Mouse (Mus musculus): ENCODE data around the gene Actr1a. TPM values are rescaled to one million over a fixed set of nuclear protein-coding genes. Genes with fewer than 3 reads are reported as not detected.

Gene Actr1a
- polyA plus RNA-seq, 1 experiment: 196 TPM

DNA sequence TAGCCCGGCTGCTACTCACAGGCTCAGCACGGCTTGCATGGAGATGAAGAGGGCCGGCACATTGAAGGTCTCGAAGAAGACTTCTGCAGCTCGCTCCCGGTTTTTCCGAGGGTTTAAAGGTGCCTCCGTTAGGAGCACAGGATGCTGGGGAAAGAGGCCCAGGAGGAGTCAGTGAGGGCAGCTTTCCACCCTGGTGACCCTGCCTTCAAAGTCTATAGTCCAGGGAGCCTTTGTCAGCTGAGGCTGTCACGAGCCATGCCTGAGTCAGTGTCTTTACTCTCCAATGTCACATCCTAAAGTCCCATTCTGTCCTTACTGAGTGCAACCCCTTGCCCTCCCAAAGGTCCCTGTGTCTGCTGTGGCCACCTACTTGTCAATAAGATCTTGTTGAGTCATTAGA is 13.3 kb downstream of the Actr1a start:
- Histone ChIP-seq H3K27me3 (ENCODE audit: control insufficient read depth, insufficient read depth, low read length) (no peaks in the 10 kb centered on the region), H3K27ac (ENCODE audit: insufficient read depth, low read length) (no peak overlapping the region), H3K4me1 (ENCODE audit: control insufficient read depth, insufficient read depth, low read length) (no peaks in the 10 kb centered on the region), H3K4me3 (replicated peaks; ENCODE audit: insufficient read depth, low read depth, low read length) (no peak overlapping the region)
- TF ChIP-seq POLR2A (IDR thresholded peaks at IDR 0.05; ENCODE audit: borderline replicate concordance, insufficient read depth, low read length) (no peak), CTCF (IDR thresholded peaks at IDR 0.05; ENCODE audit: borderline replicate concordance, insufficient read depth, low read depth, low read length) (no peak)
- DNase-seq: no peak
- 87% methylated on average over 9 of the region's 9 CpGs for WGBS

DNA sequence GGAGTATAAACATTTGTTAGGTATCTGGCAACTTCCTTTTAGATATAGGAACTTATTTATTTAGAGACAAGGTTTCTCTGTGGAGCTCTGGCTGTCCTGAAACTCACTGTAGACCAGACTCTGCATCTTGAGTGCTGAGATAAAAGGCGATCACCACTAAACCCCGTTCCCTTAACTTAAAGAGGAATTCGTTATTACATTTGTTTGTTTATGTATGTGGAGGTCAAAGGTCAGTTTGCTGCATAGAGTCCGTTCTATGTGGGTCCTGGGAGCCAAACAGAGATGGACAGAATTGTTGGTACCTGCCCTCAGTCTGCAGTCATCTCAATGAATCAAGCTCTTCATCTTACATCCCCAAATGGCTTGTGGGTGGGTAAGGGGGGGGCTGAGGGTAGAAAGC is 19.7 kb downstream of the Actr1a start:
- no peak overlapping the region for H3K4me3 ChIP-seq (replicated peaks; ENCODE audit: insufficient read depth, low read depth, low read length)
- H3K27me3 ChIP-seq (ENCODE audit: control insufficient read depth, insufficient read depth, low read length): no peaks in the 10 kb centered on the region
- TF ChIP-seq POLR2A (IDR thresholded peaks at IDR 0.05; ENCODE audit: borderline replicate concordance, insufficient read depth, low read length) (no peak), CTCF (IDR thresholded peaks at IDR 0.05; ENCODE audit: borderline replicate concordance, insufficient read depth, low read depth, low read length) (no peak)
- H3K4me1 ChIP-seq (ENCODE audit: control insufficient read depth, insufficient read depth, low read length): peaks cover 5% of the 10 kb centered on the region
- no peak for DNase-seq
- no peak overlapping the region for H3K27ac ChIP-seq (ENCODE audit: insufficient read depth, low read length)
- WGBS: 55% methylated on average over 4 of the region's 4 CpGs

- H3K27ac ChIP-seq (ENCODE audit: insufficient read depth, low read length): no peak overlapping the region
- DNase-seq: peak in 1 of 2 experiments; percentile 50
- peaks cover 5% of the 10 kb centered on the region for H3K4me1 ChIP-seq (ENCODE audit: control insufficient read depth, insufficient read depth, low read length)
- no peak overlapping the region for H3K4me3 ChIP-seq (replicated peaks; ENCODE audit: insufficient read depth, low read depth, low read length)
- no peak for TF ChIP-seq POLR2A (IDR thresholded peaks at IDR 0.05; ENCODE audit: borderline replicate concordance, insufficient read depth, low read length)
- WGBS: 14% methylated on average over 5 of the region's 5 CpGs
- no peaks in the 10 kb centered on the region for H3K27me3 ChIP-seq (ENCODE audit: control insufficient read depth, insufficient read depth, low read length)
These were observed 20.1 kb downstream of the Actr1a start for GRCm38 (mm10) chr19:46375489-46375888.

DNA sequence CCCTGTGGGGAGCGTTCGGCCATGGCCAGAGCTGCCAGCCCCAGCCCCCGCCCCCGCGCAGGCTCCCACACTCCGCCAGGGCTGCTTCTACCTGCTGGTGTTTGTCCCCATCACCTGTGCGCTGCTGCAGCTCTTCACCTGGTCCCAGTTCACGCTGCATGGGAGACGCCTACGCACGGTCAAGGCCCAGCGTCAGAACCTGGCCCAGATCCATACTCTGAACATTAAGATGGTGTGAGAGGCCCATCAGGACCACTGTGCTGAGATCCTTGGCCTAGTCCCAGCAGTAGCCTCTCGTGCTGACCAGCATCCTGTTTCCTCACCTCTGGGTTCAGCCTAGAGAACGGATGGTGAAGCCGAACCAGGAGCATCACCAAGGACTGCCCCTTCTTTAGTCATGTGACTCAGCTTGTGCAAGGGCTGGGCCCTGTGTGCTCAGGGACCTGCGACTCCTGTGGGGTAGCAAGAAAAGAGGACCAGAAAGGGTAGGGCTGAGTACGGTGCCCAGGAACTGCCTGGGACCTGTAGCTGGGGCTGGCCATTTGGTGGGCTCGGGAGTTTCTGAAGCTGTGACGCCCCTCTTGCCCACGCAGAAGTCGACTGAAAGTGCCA is 21.0 kb downstream of the Actr1a start:
- peaks cover 5% of the 10 kb centered on the region for H3K4me1 ChIP-seq (ENCODE audit: control insufficient read depth, insufficient read depth, low read length)
- no peak overlapping the region for H3K4me3 ChIP-seq (replicated peaks; ENCODE audit: insufficient read depth, low read depth, low read length)
- TF ChIP-seq CTCF (IDR thresholded peaks at IDR 0.05; ENCODE audit: borderline replicate concordance, insufficient read depth, low read depth, low read length): no peak
- 0 out of 2 replicates have a peak, but pooled peaks have one; percentile 14 for TF ChIP-seq POLR2A (IDR thresholded peaks at IDR 0.05; ENCODE audit: borderline replicate concordance, insufficient read depth, low read length)
- H3K27me3 ChIP-seq (ENCODE audit: control insufficient read depth, insufficient read depth, low read length): no peaks in the 10 kb centered on the region
- 25% methylated on average over 21 of the region's 21 CpGs for WGBS
- DNase-seq: peak; percentile 39 to 45
- no peak overlapping the region for H3K27ac ChIP-seq (ENCODE audit: insufficient read depth, low read length)

- H3K4me1 ChIP-seq (ENCODE audit: control insufficient read depth, insufficient read depth, low read length): peaks cover 8% of the 10 kb centered on the region; the same call in 1 of the 2 replicates
- 11% methylated on average over 4 of the region's 4 CpGs for WGBS
- peak; percentile 66 to 79 for DNase-seq
- TF ChIP-seq POLR2A (IDR thresholded peaks at IDR 0.05; ENCODE audit: borderline replicate concordance, insufficient read depth, low read length) (no peak), CTCF (IDR thresholded peaks at IDR 0.05; ENCODE audit: borderline replicate concordance, insufficient read depth, low read depth, low read length) (peak; percentile 81)
- H3K27me3 ChIP-seq (ENCODE audit: control insufficient read depth, insufficient read depth, low read length): no peaks in the 10 kb centered on the region
- no peak overlapping the region for H3K27ac ChIP-seq (ENCODE audit: insufficient read depth, low read length)
- no peak overlapping the region for H3K4me3 ChIP-seq (replicated peaks; ENCODE audit: insufficient read depth, low read depth, low read length)
These were observed 26.3 kb downstream of the Actr1a start for GRCm38 (mm10) chr19:46369204-46369603.

GRCm38 (mm10) chr19:46367798-46368590 is 27.6 kb downstream of the Actr1a start:
- 46% methylated on average over 23 of the region's 23 CpGs for WGBS
- TF ChIP-seq CTCF (IDR thresholded peaks at IDR 0.05; ENCODE audit: borderline replicate concordance, insufficient read depth, low read depth, low read length) (no peak), POLR2A (IDR thresholded peaks at IDR 0.05; ENCODE audit: borderline replicate concordance, insufficient read depth, low read length) (no peak)
- Histone ChIP-seq H3K27me3 (ENCODE audit: control insufficient read depth, insufficient read depth, low read length) (no peaks in the 10 kb centered on the region), H3K4me1 (ENCODE audit: control insufficient read depth, insufficient read depth, low read length) (peaks cover 8% of the 10 kb centered on the region; the same call in 1 of the 2 replicates), H3K27ac (ENCODE audit: insufficient read depth, low read length) (no peak overlapping the region), H3K4me3 (replicated peaks; ENCODE audit: insufficient read depth, low read depth, low read length) (no peak overlapping the region)
- no peak for DNase-seq

GRCm38 (mm10) chr19:46363294-46364009 is 32.1 kb downstream of the Actr1a start:
- DNase-seq: no peak
- Histone ChIP-seq H3K27me3 (ENCODE audit: control insufficient read depth, insufficient read depth, low read length) (no peaks in the 10 kb centered on the region), H3K4me1 (ENCODE audit: control insufficient read depth, insufficient read depth, low read length) (peaks cover 8% of the 10 kb centered on the region; the same call in 1 of the 2 replicates), H3K4me3 (replicated peaks; ENCODE audit: insufficient read depth, low read depth, low read length) (no peak overlapping the region), H3K27ac (ENCODE audit: insufficient read depth, low read length) (no peak overlapping the region)
- WGBS: 85% methylated on average over 11 of the region's 11 CpGs
- TF ChIP-seq CTCF (IDR thresholded peaks at IDR 0.05; ENCODE audit: borderline replicate concordance, insufficient read depth, low read depth, low read length): no peak
- no peak for TF ChIP-seq POLR2A (IDR thresholded peaks at IDR 0.05; ENCODE audit: borderline replicate concordance, insufficient read depth, low read length)

Measured in cerebellum, adult 2 months (tissue).